ENCODE assay signal across 24 mouse cellular contexts in the genomic region with DNA sequence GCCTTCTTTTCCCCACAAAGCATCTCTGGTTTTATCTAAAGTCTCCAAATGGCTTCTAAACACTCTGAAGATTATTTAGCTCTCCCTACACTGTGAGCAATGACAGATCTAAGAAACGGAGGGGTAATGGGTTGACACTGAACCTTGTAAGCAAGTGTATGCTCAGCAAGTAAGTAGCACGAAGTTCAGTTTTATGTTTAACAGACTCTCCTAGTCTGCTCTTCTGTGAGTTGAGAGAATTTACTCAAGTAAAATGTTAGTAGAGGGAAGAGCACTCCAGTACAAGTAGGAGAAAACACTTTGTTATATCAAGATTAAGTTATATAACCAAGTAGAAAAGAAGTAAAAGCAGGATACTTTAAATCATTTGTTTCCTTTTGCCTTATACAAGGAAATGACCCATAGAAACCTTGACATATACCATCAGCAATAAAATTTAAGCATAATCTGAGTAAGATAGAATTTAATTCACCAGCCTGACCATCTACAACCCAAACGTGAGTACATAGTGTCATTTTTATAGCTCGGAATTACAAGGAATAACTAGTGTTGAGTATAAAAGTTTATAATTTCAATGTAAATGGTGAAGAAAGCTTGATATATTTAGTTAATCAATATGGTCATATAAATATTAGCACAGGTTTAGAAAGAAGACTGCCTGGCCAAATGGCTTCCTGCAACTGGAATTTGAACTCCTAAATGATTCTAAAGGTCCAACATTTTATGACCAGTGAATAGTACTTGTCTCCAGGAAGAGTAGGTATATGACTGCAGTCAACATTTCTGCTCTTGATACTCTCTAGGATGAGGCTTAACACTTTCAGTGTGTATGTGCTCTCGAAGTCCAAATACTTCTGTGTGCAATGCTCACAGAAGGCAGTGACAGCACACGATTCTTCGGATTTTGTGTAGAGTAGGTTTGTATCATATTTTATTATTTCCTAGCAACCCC. TPM values are rescaled to one million over a fixed set of nuclear protein-coding genes. Genes with fewer than 3 reads are reported as not detected.
"Had no signal": no experiment of that assay in that cellular context is flagged by ENCODE, and none has a peak within 500 bp of the region (broad histone marks: within the 10 kb centered on the region; RNA-seq: fewer than 3 reads in every experiment).

No protein-coding gene starts in this region.

- H3K36me3 ChIP-seq: heart, embryonic 13.5 days; heart, embryonic 15.5 days; hindbrain, embryonic 13.5 days; hindbrain, embryonic 15.5 days; limb, embryonic 13.5 days; limb, embryonic 15.5 days; liver, embryonic 12.5 days had no signal

- H3K4me1 ChIP-seq: heart, embryonic 13.5 days; heart, embryonic 15.5 days; hindbrain, embryonic 13.5 days; hindbrain, embryonic 15.5 days; limb, embryonic 13.5 days; limb, embryonic 15.5 days; liver, embryonic 12.5 days had no signal

- H3K4me3 ChIP-seq: gastrocnemius, adult 2 months; heart, adult 2 months; heart, embryonic 13.5 days; heart, embryonic 15.5 days; hindbrain, embryonic 13.5 days; hindbrain, embryonic 15.5 days; limb, embryonic 13.5 days; limb, embryonic 15.5 days; liver, embryonic 12.5 days had no signal

- ATAC-seq: forebrain, embryonic 16.5 days; hindbrain, postnatal 0 days; liver, embryonic 12.5 days had no signal

- H3K27ac ChIP-seq: gastrocnemius, adult 2 months; heart, adult 2 months; heart, embryonic 13.5 days; heart, embryonic 15.5 days; hindbrain, embryonic 13.5 days; hindbrain, embryonic 15.5 days; hindbrain, postnatal 0 days; kidney, postnatal 0 days; limb, embryonic 13.5 days; limb, embryonic 15.5 days; liver, embryonic 12.5 days; liver, embryonic 14.5 days had no signal

- DNase-seq: gastrocnemius, adult 2 months; gastrocnemius, postnatal 10 days; gastrocnemius, postnatal 36 days; heart, adult 2 months; heart, postnatal 14 days; heart, postnatal 36 days; kidney, adult 18-20 months; kidney, postnatal 25 days; kidney, postnatal 4 days; layer of hippocampus, postnatal 36 days; left cerebral cortex, postnatal 4 days had no signal

- H3K4me2 ChIP-seq: heart, embryonic 11.5 days; heart, embryonic 13.5 days; heart, embryonic 15.5 days; hindbrain, embryonic 13.5 days; hindbrain, embryonic 15.5 days; limb, embryonic 13.5 days; limb, embryonic 15.5 days; liver, embryonic 12.5 days had no signal

- H3K27me3 ChIP-seq: heart, embryonic 13.5 days; heart, embryonic 15.5 days; hindbrain, embryonic 13.5 days; hindbrain, embryonic 15.5 days; limb, embryonic 13.5 days; limb, embryonic 15.5 days; liver, embryonic 12.5 days had no signal

- H3K9ac ChIP-seq: heart, embryonic 13.5 days; heart, embryonic 15.5 days; hindbrain, embryonic 13.5 days; hindbrain, embryonic 15.5 days; limb, embryonic 13.5 days; limb, embryonic 15.5 days; liver, embryonic 12.5 days; liver, embryonic 14.5 days had no signal

- H3K9me3 ChIP-seq: heart, embryonic 13.5 days; heart, embryonic 15.5 days; hindbrain, embryonic 13.5 days; hindbrain, embryonic 15.5 days; limb, embryonic 13.5 days; limb, embryonic 15.5 days; liver, embryonic 12.5 days had no signal

RNA-seq across cellular contexts. Expression of a gene that starts 40.0 kb away (rescaled TPM):
- total RNA-seq: hematopoietic stem cell, adult 5-6 weeks had no signal
